Mouse (Mus musculus) CH12.LX (cell line): ENCODE data around the gene Qrfp.

Experiments used
- CHD2 ChIP-seq: IDR thresholded peaks from 2 replicates; pipeline ENCODE4 v1.6.1; 2011; ENCODE audit warnings: low read length, improper control_type of control experiment
- CTCF ChIP-seq, 2 experiments: IDR thresholded peaks in 1 of 2; conservative IDR thresholded peaks in 1 of 2; 2 replicates each; pipeline ENCODE4 v1.5.1; 2011 to 2012; ENCODE audit warnings: low read depth in 2 of 2, low read length in 2 of 2, improper control_type of control experiment in 1 of 2, inconsistent platforms in 1 of 2, mild to moderate bottlenecking in 1 of 2, moderate library complexity in 1 of 2
- IRF4 ChIP-seq: IDR thresholded peaks from 2 replicates; pipeline ENCODE4 v1.6.1; 2014; ENCODE audit warnings: low read depth, mild to moderate bottlenecking, inconsistent platforms, low read length, improper control_type of control experiment
- MAX ChIP-seq: IDR thresholded peaks from 2 replicates; pipeline ENCODE4 v1.6.1; 2011; ENCODE audit warnings: low read length, improper control_type of control experiment
- POLR2A ChIP-seq: IDR thresholded peaks from 2 replicates; pipeline ENCODE4 v1.6.1; 2011; ENCODE audit warnings: low read depth, mild to moderate bottlenecking, improper control_type of control experiment, low read length
- RCOR1 ChIP-seq: conservative IDR thresholded peaks from 2 replicates; pipeline ENCODE4 v1.6.1; 2012; ENCODE audit warnings: low read depth, mild to moderate bottlenecking, inconsistent platforms, low read length, improper control_type of control experiment
- TCF12 ChIP-seq: IDR thresholded peaks from 2 replicates; pipeline ENCODE4 v1.6.1; 2014; ENCODE audit warnings: low read depth, mild to moderate bottlenecking, inconsistent platforms, low read length, improper control_type of control experiment
- UBTF ChIP-seq: IDR thresholded peaks from 2 replicates; pipeline ENCODE4 v1.6.1; 2012; ENCODE audit warnings: low read depth, mild to moderate bottlenecking, inconsistent platforms, low read length, improper control_type of control experiment, moderate library complexity

DNA sequence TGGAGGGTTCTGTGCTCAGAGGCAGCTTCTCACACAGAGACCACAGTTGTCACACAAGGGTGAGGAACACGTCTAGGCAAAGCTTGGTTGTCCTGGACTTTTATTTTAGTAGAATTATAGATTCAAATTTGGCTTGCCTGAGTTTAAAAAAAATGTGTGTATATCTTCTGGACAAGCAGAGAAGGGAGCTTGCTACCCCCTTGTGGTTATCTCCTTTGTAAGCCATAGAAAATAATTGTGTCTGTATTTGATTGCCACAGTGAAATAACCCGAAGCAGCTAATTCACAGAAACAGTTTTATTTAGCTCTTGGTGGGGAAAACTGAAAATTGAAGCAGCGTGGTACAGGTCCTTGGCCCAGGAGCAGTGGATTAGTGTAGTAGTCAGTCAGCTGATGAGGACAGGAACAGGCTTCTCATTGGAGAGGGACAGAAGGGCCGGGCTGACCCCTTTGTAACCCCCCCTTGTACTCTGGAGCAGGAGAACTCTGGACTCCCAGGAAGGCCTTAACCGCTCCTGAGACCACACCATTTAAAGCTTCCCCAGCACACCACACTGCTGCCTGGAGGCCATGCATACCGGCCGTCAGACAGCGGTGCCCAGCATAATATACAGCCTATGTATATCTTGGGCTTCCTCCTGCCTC lies 27.3 kb downstream of the Qrfp start:
- TF ChIP-seq CTCF (conservative IDR thresholded peaks at IDR 0.05 in 1 of 2, IDR thresholded peaks at IDR 0.05 in 1 of 2; ENCODE audit: low read depth in 2 of 2, low read length in 2 of 2) (no peak), IRF4 (no peak), TCF12 (no peak), CHD2 (no peak), POLR2A (no peak), MAX (no peak), UBTF (no peak), RCOR1 (no peak)
